Mouse (Mus musculus) ovary, adult 10 weeks (tissue): Measurements from ENCODE around the gene Zfp146. TPM values are rescaled to one million over a fixed set of nuclear protein-coding genes. Genes with fewer than 3 reads are reported as not detected.

ENCODE experiments used
- polyA plus RNA-seq: library from polyadenylated mRNA; stranded (reverse); fragments of 350-450 nt; fragmentation: Illumina TruSeq; extraction: RNeasy Lipid Tissue Mini Kit (QIAGEN cat#74804); gene quantifications from one replicate; pipeline ENCODE4 v1.2.3, GENCODE M21; 2014

Zfp146 gene
- polyA plus RNA-seq, result 76.2 TPM

DNA sequence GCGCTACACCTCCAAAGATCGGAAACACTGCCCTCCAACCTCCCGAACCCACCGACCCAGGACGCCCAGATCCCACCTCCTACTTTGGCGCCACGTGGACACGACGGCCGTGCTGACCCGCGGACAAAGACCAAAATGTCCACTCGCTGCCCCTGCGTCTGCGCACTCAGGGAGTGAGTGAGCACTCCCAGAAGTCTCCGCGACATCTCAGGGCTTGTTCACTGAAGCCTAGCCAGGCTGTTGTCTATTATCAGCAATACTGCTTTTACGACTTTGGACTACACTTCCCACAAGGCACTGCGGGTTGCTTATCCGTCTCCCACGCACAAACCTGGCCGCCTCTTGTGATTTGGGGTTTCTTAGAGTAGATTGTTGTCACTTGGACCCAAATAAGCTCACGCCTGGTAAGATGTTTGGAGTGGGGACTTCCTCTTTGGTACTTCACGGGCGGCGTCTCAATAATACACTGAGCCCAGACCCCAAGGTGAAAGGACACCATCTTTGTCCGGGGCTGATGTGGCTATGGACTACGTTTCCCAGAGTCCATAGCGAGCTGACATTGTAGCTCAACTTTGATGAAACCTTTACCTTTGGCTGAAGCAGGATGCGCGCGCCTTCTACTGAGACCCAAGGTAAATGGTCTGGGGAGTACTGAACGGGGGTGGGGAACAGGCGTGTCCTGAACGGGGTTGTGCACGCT lies at the start of gene Zfp146:
Zfp146 (minus strand) TSS at position 168 of the 700 bp plus-strand sequence.

GRCm38 (mm10) chr7:30198481-30198971 lies 29.0 kb upstream of the Zfp146 start, which contains the start of gene Capns1:
Gene Capns1 (minus strand): TSS chr7:30198811.

DNA sequence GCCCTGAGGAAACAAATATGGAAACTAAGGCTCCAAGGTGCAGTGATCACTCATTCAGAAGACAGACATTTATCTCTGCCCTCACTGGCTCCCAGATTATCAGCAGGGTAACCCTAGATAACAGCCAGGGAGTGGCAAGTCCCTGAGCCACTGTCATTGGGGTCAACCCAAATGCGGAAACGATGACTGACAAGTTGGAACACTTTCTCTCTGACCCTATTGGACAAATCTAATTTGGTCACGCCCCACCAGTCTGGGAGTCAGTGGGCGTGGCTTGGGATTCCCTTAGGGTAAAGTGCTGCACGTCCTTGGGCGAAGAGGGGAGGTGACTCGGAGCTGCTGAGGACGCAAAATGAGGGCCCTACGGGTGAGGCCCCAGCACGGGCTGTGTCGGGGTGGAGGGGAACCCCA lies 14.3 kb upstream of the Zfp146 start, which contains the start of gene Cox7a1:
Cox7a1 (plus strand) TSS at position 266 of the 411 bp plus-strand sequence.

GRCm38 (mm10) chr7:30121308-30122187 lies 48.0 kb downstream of the Zfp146 start, which contains the start of gene Zfp382:
Gene Zfp382 (plus strand): TSS chr7:30121942.

Other genes with a start within 250 kb of the Zfp146 start
- gene Zfp74, start 215.7 kb downstream of the Zfp146 start, polyA plus RNA-seq, result 25.3 TPM
- 11.6 TPM for gene Zfp568, start 185.8 kb downstream of the Zfp146 start, polyA plus RNA-seq
- gene Zfp14, start 118.4 kb downstream of the Zfp146 start, polyA plus RNA-seq, result 8.8 TPM
- 5.9 TPM for gene Zfp82, start 96.8 kb downstream of the Zfp146 start, polyA plus RNA-seq
- gene Gm26920, start 79.3 kb downstream of the Zfp146 start, polyA plus RNA-seq, result not detected
- 6.8 TPM for gene Zfp566, start 79.2 kb downstream of the Zfp146 start, polyA plus RNA-seq
- 289 TPM for gene Zfp260, start 75.0 kb downstream of the Zfp146 start, polyA plus RNA-seq
- 8.0 TPM for gene Zfp382, start 47.8 kb downstream of the Zfp146 start, polyA plus RNA-seq
- gene Cox7a1, start 14.4 kb upstream of the Zfp146 start, polyA plus RNA-seq, result not detected
- gene Capns1, start 29.1 kb upstream of the Zfp146 start, polyA plus RNA-seq, result 65.4 TPM
- 1.7 TPM for gene Polr2i, start 62.2 kb upstream of the Zfp146 start, polyA plus RNA-seq
- 6.8 TPM for gene Tbcb, start 62.5 kb upstream of the Zfp146 start, polyA plus RNA-seq
- not detected for gene Ovol3, start 66.0 kb upstream of the Zfp146 start, polyA plus RNA-seq
- not detected for gene Thap8, start 110.3 kb upstream of the Zfp146 start, polyA plus RNA-seq
- 0.20 TPM for gene Wdr62, start 110.7 kb upstream of the Zfp146 start, polyA plus RNA-seq
- 20.6 TPM for gene Clip3, start 122.0 kb upstream of the Zfp146 start, polyA plus RNA-seq
- gene Alkbh6, start 139.0 kb upstream of the Zfp146 start, polyA plus RNA-seq, result 3.1 TPM
- 1.7 TPM for gene Syne4, start 145.1 kb upstream of the Zfp146 start, polyA plus RNA-seq
- gene E130208F15Rik, start 152.0 kb upstream of the Zfp146 start, polyA plus RNA-seq, result 0.51 TPM
- 1.3 TPM for gene Sdhaf1, start 154.1 kb upstream of the Zfp146 start, polyA plus RNA-seq
- gene Lrfn3, start 193.0 kb upstream of the Zfp146 start, polyA plus RNA-seq, result 0.40 TPM
- 5.6 TPM for gene Tyrobp, start 244.0 kb upstream of the Zfp146 start, polyA plus RNA-seq